Mouse (Mus musculus) forebrain, embryonic 10.5 days (tissue): Measurements from ENCODE around the gene Peli2. TPM values are rescaled to one million over a fixed set of nuclear protein-coding genes. Genes with fewer than 3 reads are reported as not detected.
A peak's percentile ranks its signal among the peaks of the same experiment; 100 is the strongest.

Experiments
- DNase-seq: peaks from one replicate; pipeline ENCODE4 v3.0.0-alpha.2; 2017; ENCODE audit warnings: low spot score; ENCODE audit errors: extremely low spot score
- H3K27ac ChIP-seq: fragments of 300-500 bp; sonication (generic); 2 replicates; pipeline ENCODE4 v1.5.1; 2016; ENCODE audit warnings: mild to moderate bottlenecking
- H3K27me3 ChIP-seq: fragments of 300-500 bp; sonication (generic); 2 replicates; pipeline ENCODE4 v1.6.1; 2016; ENCODE audit warnings: mild to moderate bottlenecking; ENCODE audit not compliant: poor library complexity, severe bottlenecking
- H3K36me3 ChIP-seq: fragments of 300-500 bp; sonication (generic); replicated peaks from 2 replicates; pipeline ENCODE4 v1.6.1; 2016; ENCODE audit warnings: mild to moderate bottlenecking, moderate library complexity
- H3K4me1 ChIP-seq: fragments of 300-500 bp; sonication (generic); 2 replicates; pipeline ENCODE4 v1.6.1; 2016
- H3K4me3 ChIP-seq: fragments of 300-500 bp; sonication (generic); 2 replicates; pipeline ENCODE4 v1.5.1; 2016; ENCODE audit warnings: mild to moderate bottlenecking, moderate library complexity
- H3K9me3 ChIP-seq: fragments of 300-500 bp; sonication (generic); 2 replicates; pipeline ENCODE4 v1.6.1; 2016; ENCODE audit warnings: mild to moderate bottlenecking, moderate library complexity
- WGBS: fragments of 180-500 bp; shearing (Covaris S2); methylation state at CpG from one replicate; pipeline ENCODE4 v1.1.7; 2016; 5-methylcytosine and 5-hydroxymethylcytosine counted together
- polyA plus RNA-seq: library from polyadenylated mRNA; unstranded; fragments of >200 nt; fragmentation: Nextera tagmentation; extraction: Ambion mirVana; gene quantifications from 2 replicates; pipeline ENCODE4 v1.2.1, GENCODE M21; 2016

Gene Peli2
- polyA plus RNA-seq, 1 experiment from 2014 or later = 6.8 TPM

DNA sequence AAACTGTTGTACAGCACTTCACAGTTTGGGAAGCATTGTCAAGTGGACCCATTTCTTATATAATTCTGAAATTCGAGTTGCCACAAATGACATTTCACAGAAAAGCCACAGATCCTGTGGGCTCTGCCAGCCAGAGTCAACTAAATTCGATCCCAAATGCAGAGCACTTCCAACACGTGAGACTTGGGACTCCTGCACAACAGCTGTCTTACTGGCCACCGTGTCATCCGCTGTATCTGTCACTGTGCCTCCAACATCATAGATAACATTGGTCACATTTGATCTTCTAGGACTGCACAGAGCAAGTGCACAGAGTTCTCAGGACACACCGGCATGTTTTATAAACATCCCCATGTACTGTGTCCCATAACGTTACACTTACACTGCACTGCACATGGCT lies 14.2 kb upstream of the Peli2 start:
- no peaks in the 10 kb centered on the region for H3K27me3 ChIP-seq
- peaks cover 2% of the 10 kb centered on the region; the same call in 1 of the 2 replicates for H3K9me3 ChIP-seq
- no peak overlapping the region for H3K4me3 ChIP-seq
- WGBS = 91% methylated on average over 7 of the region's 7 CpGs
- no peak overlapping the region for H3K27ac ChIP-seq
- H3K36me3 ChIP-seq = no peaks in the 10 kb centered on the region
- H3K4me1 ChIP-seq = no peaks in the 10 kb centered on the region
- no peak for DNase-seq

DNA sequence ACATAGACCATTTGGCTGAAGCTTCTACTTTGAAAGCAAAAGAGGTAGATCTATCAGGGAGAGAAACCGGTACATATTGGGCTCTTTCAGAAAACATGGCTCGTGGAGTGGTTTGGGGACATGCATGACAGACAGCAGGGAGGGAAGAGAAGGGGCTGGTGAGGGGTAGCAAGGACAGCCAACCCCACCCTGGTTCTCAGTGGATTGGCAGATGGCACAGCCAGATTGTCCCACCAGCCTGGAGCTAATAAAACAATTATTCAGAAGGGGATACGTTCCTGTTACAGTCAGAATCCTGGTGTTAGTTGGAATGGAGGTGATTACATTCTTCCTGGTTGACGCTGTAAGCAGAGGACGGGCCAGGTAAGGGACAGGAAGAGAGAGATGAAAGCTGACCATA lies 2.6 kb upstream of the Peli2 start:
- H3K4me1 ChIP-seq = peaks cover 36% of the 10 kb centered on the region
- H3K27ac ChIP-seq = no peak overlapping the region
- 87% methylated on average over 5 of the region's 5 CpGs for WGBS
- no peaks in the 10 kb centered on the region for H3K36me3 ChIP-seq
- H3K9me3 ChIP-seq = no peaks in the 10 kb centered on the region
- no peak for DNase-seq
- H3K4me3 ChIP-seq = no peak overlapping the region
- peaks cover 21% of the 10 kb centered on the region; the same call in 1 of the 2 replicates for H3K27me3 ChIP-seq

DNA sequence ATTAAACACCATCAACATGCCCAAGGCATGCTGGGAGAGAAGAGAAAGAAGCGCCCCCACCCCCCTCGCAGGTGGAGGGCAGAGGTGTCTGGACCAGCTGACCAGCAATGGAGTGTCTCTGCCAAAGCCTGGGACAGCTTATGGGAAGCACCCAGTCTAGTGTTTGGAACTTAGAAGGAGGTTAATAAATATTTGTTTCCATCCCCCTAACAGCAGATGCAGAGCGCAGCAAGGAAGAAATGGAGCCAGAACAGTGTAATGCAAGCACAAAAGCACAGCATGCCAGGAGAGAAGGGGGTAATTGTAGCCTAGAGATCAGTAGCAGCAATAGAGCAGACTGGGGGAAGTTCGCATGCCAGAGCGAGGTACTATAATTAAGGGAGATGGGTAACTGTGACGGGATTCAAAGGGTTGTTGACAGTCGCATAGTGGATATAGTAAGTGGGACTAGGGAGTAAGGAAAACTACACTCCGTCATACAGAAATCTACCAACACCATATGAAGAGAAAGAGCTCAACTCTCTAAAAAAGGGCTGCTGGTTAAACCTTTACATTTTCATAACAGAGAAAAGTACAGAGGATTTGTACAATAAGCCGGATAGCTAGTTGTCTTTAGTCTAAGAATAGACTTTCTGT lies 1.5 kb upstream of the Peli2 start:
- peak overlapping the region; percentile 75 for H3K4me3 ChIP-seq
- WGBS = 6% methylated on average over 9 of the region's 9 CpGs

DNA sequence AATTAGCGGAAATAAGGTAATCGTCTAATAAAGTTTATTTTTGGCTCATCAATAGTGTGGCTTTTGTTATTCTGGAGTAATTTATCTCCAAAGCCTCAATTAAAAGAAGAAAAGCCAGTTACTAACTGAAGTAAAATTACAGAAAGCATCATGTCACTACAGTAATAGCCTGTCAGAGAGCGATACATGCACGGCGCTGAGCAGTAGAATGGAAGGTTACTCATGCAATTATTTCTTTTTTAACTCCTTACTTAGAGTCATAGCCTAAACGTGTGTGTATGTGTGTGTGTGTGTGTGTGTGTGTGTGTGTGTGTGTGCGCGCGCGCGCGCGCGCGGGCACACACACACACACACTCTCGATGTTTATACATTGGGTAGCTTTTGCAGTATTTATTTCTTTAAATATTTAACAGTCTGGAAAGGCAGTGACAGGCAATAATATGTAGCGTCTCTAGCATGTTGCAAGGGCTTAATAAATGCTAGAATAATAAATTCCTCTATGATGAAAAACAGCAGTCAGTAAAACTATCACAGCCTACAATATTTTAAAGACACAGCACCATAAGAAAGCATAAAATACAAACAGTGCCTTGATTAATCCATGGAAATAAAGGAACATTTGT lies 864 bp upstream of the Peli2 start:
- Histone ChIP-seq H3K4me3 (peak overlapping the region; percentile 75), H3K9me3 (no peaks in the 10 kb centered on the region), H3K36me3 (no peaks in the 10 kb centered on the region), H3K4me1 (peaks cover 53% of the 10 kb centered on the region), H3K27me3 (peaks cover 29% of the 10 kb centered on the region; the same call in 1 of the 2 replicates), H3K27ac (no peak overlapping the region)
- WGBS = 11% methylated on average over 17 of the region's 17 CpGs
- DNase-seq = no peak

More for the DNA sequence above, 1.5 kb upstream of the Peli2 start:
- H3K27ac ChIP-seq = no peak overlapping the region
- peaks cover 47% of the 10 kb centered on the region for H3K4me1 ChIP-seq
- H3K27me3 ChIP-seq = peaks cover 25% of the 10 kb centered on the region; the same call in 1 of the 2 replicates
- no peaks in the 10 kb centered on the region for H3K36me3 ChIP-seq
- no peak for DNase-seq
- no peaks in the 10 kb centered on the region for H3K9me3 ChIP-seq

DNA sequence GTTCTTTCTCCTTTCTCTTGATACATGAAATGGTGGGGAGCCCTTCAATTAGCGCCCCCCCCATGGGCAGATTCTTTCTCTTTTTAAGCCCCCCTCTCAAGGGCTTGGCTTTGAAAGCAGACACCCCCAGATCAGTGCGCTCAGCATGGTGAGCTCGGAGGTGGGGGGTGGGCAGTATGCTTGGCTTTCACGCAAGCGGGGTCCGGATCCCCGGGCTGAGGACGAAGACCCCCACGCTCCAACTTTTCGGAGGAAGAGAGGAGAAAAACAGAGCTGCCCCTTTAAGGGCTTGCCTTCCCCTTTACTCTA lies 226 bp upstream of the Peli2 start:
- peaks cover 29% of the 10 kb centered on the region; the same call in 1 of the 2 replicates for H3K27me3 ChIP-seq
- DNase-seq = no peak
- H3K4me1 ChIP-seq = peaks cover 59% of the 10 kb centered on the region
- peak overlapping the region; percentile 75 for H3K4me3 ChIP-seq
- 0% methylated on average over 10 of the region's 10 CpGs for WGBS
- H3K27ac ChIP-seq = peak overlapping the region; percentile 95
- no peaks in the 10 kb centered on the region for H3K9me3 ChIP-seq
- H3K36me3 ChIP-seq = no peaks in the 10 kb centered on the region

DNA sequence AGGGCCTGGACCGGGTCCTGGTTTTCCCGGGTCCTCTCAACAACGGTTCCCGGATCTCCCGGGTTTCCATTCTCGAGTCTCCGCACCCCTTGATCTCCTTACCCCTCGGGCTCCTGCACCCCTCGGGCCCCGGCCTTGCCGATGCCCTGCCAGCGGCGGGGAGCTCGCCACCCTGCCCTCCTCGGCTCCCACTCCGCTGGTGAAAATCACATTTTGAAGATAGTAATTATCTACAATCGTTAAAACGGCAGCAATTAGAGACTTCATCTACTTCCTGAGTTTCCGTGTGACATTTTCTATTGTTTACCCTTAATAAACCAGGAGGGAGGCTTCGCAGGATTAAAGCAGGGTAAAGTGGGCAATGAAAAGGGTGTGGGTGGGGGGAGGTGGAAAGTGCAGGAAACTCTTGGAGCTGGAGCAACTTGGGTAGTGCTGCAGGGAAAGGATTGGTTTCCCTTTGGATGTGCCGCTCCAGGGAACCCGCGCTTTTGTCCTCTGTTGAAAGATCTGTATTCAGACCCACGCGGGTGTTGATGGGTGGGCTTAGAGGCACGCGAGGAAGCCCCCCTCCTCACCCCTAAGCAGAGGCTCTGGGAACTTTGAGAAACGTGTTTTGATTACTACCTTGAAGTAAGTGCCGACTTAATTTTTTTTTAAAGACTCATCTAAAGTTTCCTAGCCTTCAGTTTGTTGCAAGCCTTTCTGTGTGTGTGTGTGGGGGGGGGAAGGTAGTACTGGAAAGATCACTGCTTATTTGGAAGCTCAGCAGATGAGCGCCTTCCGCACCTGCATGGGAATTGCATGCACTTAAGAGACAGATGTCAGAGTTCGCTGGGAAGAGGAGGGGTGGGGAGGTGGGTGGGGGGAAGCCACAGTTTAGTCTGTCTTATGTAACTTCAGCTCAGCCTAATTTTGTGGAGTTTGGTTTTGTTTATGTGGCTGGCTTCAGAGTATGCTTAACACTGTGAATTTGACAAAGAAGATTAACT lies 1.2 kb downstream of the Peli2 start:
- WGBS = under 1% methylated on average over 32 of the region's 32 CpGs
- Histone ChIP-seq H3K9me3 (no peaks in the 10 kb centered on the region), H3K4me1 (peaks cover 62% of the 10 kb centered on the region), H3K36me3 (no peaks in the 10 kb centered on the region), H3K27ac (peak overlapping the region; percentile 95), H3K4me3 (peak overlapping the region; percentile 75), H3K27me3 (peaks cover 29% of the 10 kb centered on the region; the same call in 1 of the 2 replicates)
- DNase-seq = peak; percentile 45

DNA sequence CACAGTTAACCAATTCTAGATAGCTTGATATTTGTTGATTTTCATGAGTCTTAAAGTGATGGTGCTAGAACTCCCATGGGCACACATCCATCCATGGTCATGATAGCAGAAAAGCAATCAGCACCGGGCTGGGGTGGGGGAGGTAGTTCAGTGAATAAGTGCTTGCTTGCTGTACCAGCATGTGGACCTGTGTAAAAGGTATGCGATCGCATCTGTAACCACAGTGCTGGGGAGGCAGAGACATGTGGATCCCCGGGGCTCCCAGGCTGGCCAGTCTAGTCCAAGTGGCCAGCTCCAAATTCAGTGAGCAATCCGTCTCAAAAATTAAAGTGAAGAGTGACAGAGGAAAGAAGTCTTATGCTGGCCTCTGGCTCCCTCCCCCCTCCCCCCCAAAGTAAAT lies 3.4 kb downstream of the Peli2 start:
- WGBS = 49% methylated on average over 5 of the region's 5 CpGs
- peaks cover 76% of the 10 kb centered on the region for H3K4me1 ChIP-seq
- no peaks in the 10 kb centered on the region for H3K36me3 ChIP-seq
- no peak overlapping the region for H3K4me3 ChIP-seq
- DNase-seq = no peak
- H3K9me3 ChIP-seq = no peaks in the 10 kb centered on the region
- 0 out of 2 replicates have a peak, but pooled peaks cover 15% of the 10 kb centered on the region for H3K27me3 ChIP-seq
- no peak overlapping the region for H3K27ac ChIP-seq

DNA sequence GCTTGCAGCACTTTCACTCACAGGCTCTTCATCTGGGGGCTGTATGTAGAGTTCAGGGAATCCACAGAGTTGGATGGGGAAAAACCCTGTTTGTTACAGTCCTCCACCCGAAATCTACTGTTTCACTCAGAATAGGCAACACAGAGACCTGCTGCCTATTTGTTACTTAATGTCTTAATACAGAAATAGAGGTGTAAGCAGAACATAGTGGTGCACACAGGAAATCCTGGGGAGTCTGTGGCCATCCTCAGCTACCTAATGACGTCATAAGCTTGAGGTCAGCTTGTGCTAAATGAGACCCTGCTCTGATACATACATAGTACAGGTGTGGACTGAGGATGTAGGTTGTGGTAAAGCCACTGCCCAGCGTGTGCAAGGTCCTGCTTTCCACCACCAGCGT lies 4.2 kb downstream of the Peli2 start:
- H3K9me3 ChIP-seq = no peaks in the 10 kb centered on the region
- no peaks in the 10 kb centered on the region for H3K36me3 ChIP-seq
- DNase-seq = no peak
- H3K27ac ChIP-seq = no peak overlapping the region
- peaks cover 71% of the 10 kb centered on the region for H3K4me1 ChIP-seq
- no peak overlapping the region for H3K4me3 ChIP-seq
- WGBS = 78% methylated on average over 4 of the region's 4 CpGs
- 0 out of 2 replicates have a peak, but pooled peaks cover 13% of the 10 kb centered on the region for H3K27me3 ChIP-seq

DNA sequence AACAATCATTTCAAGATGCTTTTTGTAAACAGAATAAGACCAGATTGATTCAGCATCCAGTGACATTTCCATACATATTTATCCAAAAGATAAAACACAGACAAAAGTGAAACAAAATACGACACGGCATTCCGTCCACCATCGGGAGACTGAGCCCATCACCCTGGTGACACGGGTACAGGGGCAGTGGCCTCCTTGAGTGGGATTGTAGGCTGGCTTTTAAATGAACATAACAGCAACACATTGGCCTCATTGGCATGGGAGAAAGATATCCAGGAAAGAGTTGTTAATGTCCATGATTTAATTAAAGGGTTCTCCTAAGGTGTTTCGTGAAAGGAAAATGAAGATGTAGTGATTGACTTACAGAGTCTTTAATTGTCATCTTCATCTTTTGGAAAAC lies 5.3 kb downstream of the Peli2 start:
- Histone ChIP-seq H3K27ac (no peak overlapping the region), H3K4me3 (no peak overlapping the region), H3K36me3 (no peaks in the 10 kb centered on the region), H3K27me3 (0 out of 2 replicates have a peak, but pooled peaks cover 13% of the 10 kb centered on the region), H3K9me3 (no peaks in the 10 kb centered on the region), H3K4me1 (peaks cover 71% of the 10 kb centered on the region)
- WGBS = 90% methylated on average over 6 of the region's 6 CpGs
- no peak for DNase-seq

DNA sequence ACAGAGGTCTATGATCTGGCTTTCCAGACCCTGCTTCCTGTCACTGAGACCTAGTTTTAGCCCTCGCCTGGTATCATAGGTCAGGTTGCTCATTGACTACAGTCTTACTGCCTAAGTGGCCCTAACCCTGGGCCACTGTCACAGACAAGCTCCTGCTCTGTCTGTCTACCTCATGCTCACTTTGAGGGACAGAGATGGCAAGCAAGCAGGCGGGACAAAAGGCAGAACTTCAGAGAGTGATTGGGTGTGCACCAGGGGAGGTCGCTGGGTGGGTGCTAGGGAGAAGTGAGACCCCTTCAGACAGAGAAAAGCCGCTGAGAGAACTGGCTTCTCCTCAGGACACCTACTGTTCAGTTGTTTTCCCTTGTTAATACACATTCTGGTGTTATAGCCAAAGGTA lies 6.3 kb downstream of the Peli2 start:
- Histone ChIP-seq H3K4me3 (no peak overlapping the region), H3K27ac (no peak overlapping the region), H3K4me1 (peaks cover 77% of the 10 kb centered on the region), H3K9me3 (no peaks in the 10 kb centered on the region), H3K27me3 (0 out of 2 replicates have a peak, but pooled peaks cover 13% of the 10 kb centered on the region), H3K36me3 (no peaks in the 10 kb centered on the region)
- 63% methylated on average over 4 of the region's 4 CpGs for WGBS
- DNase-seq = no peak

DNA sequence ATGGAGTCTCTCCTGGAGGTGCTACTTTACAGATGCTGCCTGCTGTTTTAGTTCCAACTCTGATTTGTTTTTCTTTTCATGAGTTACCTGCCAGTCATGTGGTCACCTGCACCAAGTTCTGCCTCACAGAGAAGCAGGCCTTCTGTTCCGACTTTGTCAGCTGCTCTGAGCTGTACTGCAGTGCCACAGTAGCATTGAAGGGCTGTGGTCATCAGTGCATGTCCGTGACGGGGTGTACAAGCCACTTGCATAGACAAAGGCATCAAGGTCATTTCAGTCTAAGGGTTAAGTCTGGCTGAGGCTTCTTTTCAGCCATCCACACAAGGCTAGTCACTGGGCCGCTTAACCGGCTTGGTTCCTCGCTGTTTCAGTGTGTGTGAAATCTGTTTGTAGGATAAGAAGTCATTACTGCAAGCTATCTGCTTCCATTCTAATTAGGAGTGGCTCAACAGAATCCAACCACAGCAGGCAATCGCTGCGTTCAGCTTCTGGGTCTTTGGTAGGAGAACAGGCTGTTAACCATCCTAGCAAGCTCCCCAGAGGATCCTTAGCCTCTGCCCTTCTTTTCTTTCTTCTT lies 7.1 kb downstream of the Peli2 start:
- Histone ChIP-seq H3K9me3 (no peaks in the 10 kb centered on the region), H3K36me3 (no peaks in the 10 kb centered on the region), H3K27me3 (0 out of 2 replicates have a peak, but pooled peaks cover 11% of the 10 kb centered on the region), H3K27ac (0 out of 2 replicates have a peak overlapping the region, but pooled peaks have one; percentile 17), H3K4me3 (no peak overlapping the region), H3K4me1 (peaks cover 77% of the 10 kb centered on the region)
- WGBS = 42% methylated on average over 8 of the region's 8 CpGs
- no peak for DNase-seq

DNA sequence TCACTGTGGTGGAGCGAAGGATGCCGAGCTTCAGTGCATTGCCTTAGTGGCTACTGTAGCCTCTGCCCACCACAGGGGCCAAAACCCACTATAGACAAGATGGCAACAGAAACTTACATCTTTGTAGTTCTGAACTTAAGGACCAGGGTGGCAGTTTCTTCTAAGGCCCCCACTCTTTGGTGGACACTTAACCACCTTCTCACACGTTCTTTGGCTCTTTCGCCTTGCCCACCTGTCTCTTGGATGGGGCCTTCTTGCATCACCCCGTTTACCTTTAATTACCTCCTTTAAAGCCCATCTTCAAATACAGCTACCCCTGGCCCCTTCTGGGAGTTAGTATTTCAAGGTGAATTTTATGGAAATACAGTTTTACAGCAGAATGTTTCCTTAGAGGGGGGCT lies 8.1 kb downstream of the Peli2 start:
- no peak for DNase-seq
- 91% methylated on average over 5 of the region's 5 CpGs for WGBS
- H3K4me1 ChIP-seq = peaks cover 77% of the 10 kb centered on the region
- no peaks in the 10 kb centered on the region for H3K36me3 ChIP-seq
- H3K9me3 ChIP-seq = no peaks in the 10 kb centered on the region
- no peak overlapping the region for H3K27ac ChIP-seq
- no peak overlapping the region for H3K4me3 ChIP-seq
- H3K27me3 ChIP-seq = 0 out of 2 replicates have a peak, but pooled peaks cover 6% of the 10 kb centered on the region
